Mouse (Mus musculus) adrenal gland, adult 10 weeks (tissue): ENCODE measurements around the gene Sec63. TPM values are rescaled to one million over a fixed set of nuclear protein-coding genes. Genes with fewer than 3 reads are reported as not detected.

Experiments
- polyA plus RNA-seq: library from polyadenylated mRNA; stranded (reverse); fragments of 350-450 nt; fragmentation: Illumina TruSeq; extraction: RNeasy Lipid Tissue Mini Kit (QIAGEN cat#74804); gene quantifications from one replicate; pipeline ENCODE4 v1.2.3, GENCODE M21; 2014; ENCODE audit warnings: low read depth, low replicate concordance

The Sec63 gene
- 220 TPM for polyA plus RNA-seq

DNA sequence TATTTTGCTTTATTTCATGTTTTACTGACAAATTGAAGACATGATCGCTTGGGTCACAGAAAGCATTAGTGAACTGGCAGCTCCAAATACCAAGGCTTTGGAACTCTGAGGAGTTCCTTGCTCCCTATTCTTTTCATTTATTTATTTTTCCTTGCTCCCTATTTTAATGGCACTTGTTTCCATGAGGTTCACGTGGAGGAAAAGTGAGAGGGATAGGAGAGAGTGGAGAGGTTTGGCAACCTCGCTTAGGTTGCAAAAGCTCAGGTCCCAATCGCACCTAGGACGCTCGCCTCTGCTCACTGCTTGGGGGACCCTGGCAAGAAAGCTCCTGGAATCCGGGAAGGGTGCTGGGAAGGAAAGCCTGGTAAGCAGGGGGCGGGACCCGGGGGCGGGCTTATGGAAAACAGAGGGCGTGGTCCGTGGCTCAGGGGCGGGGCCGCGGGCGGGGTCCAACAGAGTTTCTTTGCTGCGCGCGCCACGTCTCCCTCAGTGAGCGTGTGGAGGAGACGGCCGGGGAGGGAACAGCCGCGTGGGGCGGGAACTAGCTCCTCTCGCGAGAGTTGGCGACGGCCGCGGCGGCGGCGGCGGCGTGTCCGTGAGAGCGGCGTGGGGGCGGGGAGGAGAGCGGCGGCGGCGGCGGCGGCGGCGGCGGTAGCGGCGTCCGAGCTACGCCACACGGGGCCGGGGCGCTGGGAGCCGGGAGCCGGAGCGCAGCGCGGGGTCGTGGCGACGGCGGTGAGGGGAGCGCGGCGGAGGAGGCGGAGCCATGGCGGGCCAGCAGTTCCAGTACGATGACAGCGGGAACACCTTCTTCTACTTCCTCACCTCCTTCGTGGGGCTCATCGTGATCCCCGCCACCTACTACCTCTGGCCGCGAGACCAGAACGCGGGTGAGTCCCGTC lies at the start of gene Sec63:
Gene Sec63, plus strand, starts transcription at position 498 of the 902 bp plus-strand sequence.

GRCm38 (mm10) chr10:42860159-42860911 lies 99.0 kb downstream of the Sec63 start, which contains the start of gene Scml4:
Gene Scml4 (plus strand): TSS chr10:42860370.

Other genes with a start within 250 kb of the Sec63 start
- not detected for gene Nr2e1, start 177.9 kb upstream of the Sec63 start, polyA plus RNA-seq
- 95.2 TPM for gene Ostm1, start 177.7 kb upstream of the Sec63 start, polyA plus RNA-seq
- 5.0 TPM for gene Scml4, start 98.9 kb downstream of the Sec63 start, polyA plus RNA-seq